Comparison of ENCODE assay signal across 25 mouse cellular contexts in genomic region chr6:38887436-38887835, GRCm38 (mm10).
"Had no signal": no experiment of that assay in that cellular context is flagged by ENCODE, and none has a peak within 500 bp of the region (broad histone marks: within the 10 kb centered on the region; RNA-seq: fewer than 3 reads in every experiment).

No protein-coding gene starts in this region.

- H3K9ac ChIP-seq: forebrain, postnatal 0 days; heart, embryonic 13.5 days; heart, embryonic 15.5 days; hindbrain, embryonic 12.5 days; hindbrain, embryonic 14.5 days; intestine, embryonic 15.5 days; limb, embryonic 12.5 days had no signal

- ATAC-seq: forebrain, postnatal 0 days; hindbrain, embryonic 16.5 days; inflammation-experienced regulatory T-cells, adult 6 months; intestine, embryonic 15.5 days; intestine, postnatal 0 days had no signal

- H3K27ac ChIP-seq: gastrocnemius, adult 2 months; heart, adult 2 months; heart, embryonic 13.5 days; heart, embryonic 15.5 days; hindbrain, embryonic 10.5 days; hindbrain, embryonic 12.5 days; hindbrain, embryonic 14.5 days; intestine, embryonic 15.5 days; layer of hippocampus, adult 2 months; left cerebral cortex, adult 2 months; limb, embryonic 10.5 days; limb, embryonic 12.5 days had no signal

- H3K4me3 ChIP-seq: gastrocnemius, adult 2 months; heart, adult 2 months; heart, embryonic 13.5 days; heart, embryonic 15.5 days; hindbrain, embryonic 10.5 days; hindbrain, embryonic 12.5 days; intestine, embryonic 15.5 days; layer of hippocampus, adult 2 months; left cerebral cortex, adult 2 months; limb, embryonic 10.5 days; limb, embryonic 12.5 days had no signal

- H3K4me2 ChIP-seq: heart, embryonic 11.5 days; heart, embryonic 13.5 days; heart, embryonic 15.5 days; hindbrain, embryonic 12.5 days; hindbrain, embryonic 14.5 days; intestine, embryonic 15.5 days; limb, embryonic 12.5 days had no signal

- H3K36me3 ChIP-seq: heart, embryonic 13.5 days; heart, embryonic 15.5 days; hindbrain, embryonic 10.5 days; hindbrain, embryonic 12.5 days; intestine, embryonic 15.5 days; limb, embryonic 10.5 days; limb, embryonic 12.5 days had no signal

- H3K27me3 ChIP-seq: heart, embryonic 15.5 days; hindbrain, embryonic 12.5 days; intestine, embryonic 15.5 days had no signal

- H3K9me3 ChIP-seq: heart, embryonic 13.5 days; heart, embryonic 15.5 days; hindbrain, embryonic 10.5 days; hindbrain, embryonic 12.5 days; intestine, embryonic 15.5 days; limb, embryonic 10.5 days; limb, embryonic 12.5 days had no signal

- H3K4me1 ChIP-seq: hindbrain, embryonic 12.5 days; limb, embryonic 10.5 days had no signal

- DNase-seq: forebrain, postnatal 0 days; gastrocnemius, adult 2 months; gastrocnemius, postnatal 10 days; gastrocnemius, postnatal 25 days; heart, adult 2 months; heart, postnatal 4 days; kidney, adult 18-20 months; kidney, adult 8-10 months; kidney, postnatal 10 days; kidney, postnatal 25 days; kidney, postnatal 4 days had no signal
